Mouse (Mus musculus) myocyte (in vitro differentiated cells): ENCODE measurements around the gene Cgref1.

ENCODE experiments used
- E2F4 ChIP-seq: IDR thresholded peaks from one replicate; pipeline ENCODE4 v1.6.1; 2011; ENCODE audit warnings: mild to moderate bottlenecking, control low read depth, moderate library complexity; ENCODE audit not compliant: insufficient read depth
- MAX ChIP-seq: IDR thresholded peaks from one replicate; pipeline ENCODE4 v1.6.1; 2011; ENCODE audit warnings: low read depth, mild to moderate bottlenecking, control low read depth
- MYOD1 ChIP-seq, 3 experiments: IDR thresholded peaks; one replicate each; pipeline ENCODE4 v1.6.1; 2011; ENCODE audit warnings: control low read depth in 2 of 3, low read depth in 2 of 3, mild to moderate bottlenecking in 2 of 3, moderate library complexity in 1 of 3; ENCODE audit not compliant: insufficient read length in 2 of 3, control insufficient read depth in 1 of 3
- MYOG ChIP-seq, 3 experiments: IDR thresholded peaks; one replicate each; pipeline ENCODE4 v1.6.1; 2011; ENCODE audit warnings: control low read depth in 2 of 3, low read depth in 2 of 3, mild to moderate bottlenecking in 2 of 3; ENCODE audit not compliant: insufficient read length in 2 of 3, control insufficient read depth in 1 of 3, insufficient read depth in 1 of 3
- POLR2A ChIP-seq: IDR thresholded peaks from one replicate; pipeline ENCODE4 v1.6.1; 2011; ENCODE audit warnings: low read depth, mild to moderate bottlenecking, control low read depth, moderate library complexity; ENCODE audit not compliant: insufficient read length
- POLR2AphosphoS2 ChIP-seq: IDR thresholded peaks from one replicate; pipeline ENCODE4 v1.6.1; 2011; ENCODE audit warnings: low read depth, control low read depth; ENCODE audit not compliant: insufficient read length
- REST ChIP-seq: IDR thresholded peaks from one replicate; pipeline ENCODE4 v1.6.1; 2011; ENCODE audit warnings: mild to moderate bottlenecking, control low read depth, moderate library complexity; ENCODE audit not compliant: insufficient read depth, insufficient read length
- TCF12 ChIP-seq: IDR thresholded peaks from one replicate; pipeline ENCODE4 v1.6.1; 2011; ENCODE audit warnings: mild to moderate bottlenecking, control low read depth; ENCODE audit not compliant: poor library complexity, insufficient read depth, severe bottlenecking
- TCF3 ChIP-seq: IDR thresholded peaks from one replicate; pipeline ENCODE4 v1.6.1; 2011; ENCODE audit warnings: low read depth, control low read depth; ENCODE audit not compliant: insufficient read length
- USF1 ChIP-seq: IDR thresholded peaks from one replicate; pipeline ENCODE4 v1.6.1; 2011; ENCODE audit warnings: low read depth, mild to moderate bottlenecking, control low read depth, moderate library complexity

DNA sequence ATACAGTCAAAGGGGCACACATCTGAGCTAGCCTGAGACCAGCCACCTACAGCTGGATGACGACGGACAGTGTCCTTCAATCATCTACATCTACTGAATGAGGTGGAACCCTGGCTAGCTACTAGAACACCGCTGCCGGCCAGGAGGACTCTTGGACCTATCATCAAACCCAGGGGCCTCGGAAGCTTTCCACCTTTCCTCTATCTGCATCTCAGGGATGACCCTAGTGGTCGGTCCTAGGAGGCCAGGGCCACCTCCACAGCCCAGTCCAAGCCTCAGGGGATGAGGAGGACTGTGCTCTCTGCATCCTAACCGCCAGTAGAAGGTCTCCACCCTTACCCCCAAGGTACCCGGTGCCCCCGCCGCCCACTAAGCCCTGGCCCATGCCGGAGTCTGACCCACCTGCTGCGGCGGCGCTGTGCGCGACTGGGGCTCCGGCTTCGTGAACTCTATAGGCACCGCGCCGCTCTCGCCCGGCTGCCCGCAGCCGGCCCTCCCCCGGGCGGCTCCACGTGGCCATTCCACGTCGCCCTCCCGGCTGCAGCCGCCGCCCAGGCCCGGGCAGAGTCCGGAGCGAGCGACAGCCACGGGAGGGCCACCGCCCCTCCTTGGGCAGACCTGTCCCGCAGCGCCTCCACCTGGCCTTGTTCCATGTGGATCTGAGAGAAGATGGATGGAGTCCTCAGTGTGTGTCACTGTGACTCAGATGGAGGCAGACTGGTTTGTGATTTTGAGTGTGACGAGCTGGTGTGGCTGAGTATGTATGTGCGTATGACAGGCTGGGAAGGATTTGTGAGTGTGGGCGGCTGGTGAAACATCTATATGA is at the start of gene Cgref1:
- TF ChIP-seq POLR2A (peak; percentile 30), TCF12 (no peak), E2F4 (no peak), TCF3 (no peak), POLR2AphosphoS2 (no peak), MYOG (IDR thresholded peaks at IDR 0.05; ENCODE audit: control insufficient read depth in 1 of 3, insufficient read depth in 1 of 3, insufficient read length in 2 of 3, low read depth in 2 of 3) (peak in 1 of 3 experiments; percentile 52), MAX (no peak), REST (no peak), USF1 (no peak), MYOD1 (IDR thresholded peaks at IDR 0.05; ENCODE audit: control insufficient read depth in 1 of 3, insufficient read length in 2 of 3, low read depth in 2 of 3) (peak in 2 of 3 experiments; percentile 10 to 36)
